Mouse (Mus musculus): ENCODE results near the gene Vmn1r72. TPM values are rescaled to one million over a fixed set of nuclear protein-coding genes. Genes with fewer than 3 reads are reported as not detected.

Vmn1r72 gene
- polyA plus RNA-seq (2012; rRNA removed; ENCODE audit: low replicate concordance), result not detected in 2 replicates

GRCm38 (mm10) chr7:11680047-11680446 is at the start of gene Vmn1r72:
TSS of gene Vmn1r72 (minus strand) at chr7:11680147.

Other genes with a start within 250 kb of the Vmn1r72 start
- not detected in 2 replicates for gene Zscan4-ps2, start 165.8 kb downstream of the Vmn1r72 start, polyA plus RNA-seq (2012; rRNA removed; ENCODE audit: low replicate concordance)
- not detected in 2 replicates for gene Zscan4-ps3, start 70.8 kb downstream of the Vmn1r72 start, polyA plus RNA-seq (2012; rRNA removed; ENCODE audit: low replicate concordance)
- not detected in 2 replicates for gene Vmn1r73, start 50.1 kb upstream of the Vmn1r72 start, polyA plus RNA-seq (2012; rRNA removed; ENCODE audit: low replicate concordance)
- gene Vmn1r74, start 153.8 kb upstream of the Vmn1r72 start, polyA plus RNA-seq (2012; rRNA removed; ENCODE audit: low replicate concordance), result not detected in 2 replicates
- not detected in 2 replicates for gene Vmn1r75, start 194.5 kb upstream of the Vmn1r72 start, polyA plus RNA-seq (2012; rRNA removed; ENCODE audit: low replicate concordance)